Mouse (Mus musculus) kidney, embryonic 14.5 days (tissue): ENCODE results near the gene Gm10309. TPM values are rescaled to one million over a fixed set of nuclear protein-coding genes. Genes with fewer than 3 reads are reported as not detected.
A peak's percentile ranks its signal among the peaks of the same experiment; 100 is the strongest.

Experiments used
- ATAC-seq: fragments of 200-750 bp; cut with Nextera tagmentation; 2 replicates; pipeline ENCODE4 v1.8.0; 2017; ENCODE audit warnings: moderate number of reproducible peaks, mild to moderate bottlenecking, moderate TSS enrichment, moderate library complexity; ENCODE audit not compliant: low FRiP score, low TSS enrichment
- H3K27ac ChIP-seq: fragments of 300-500 bp; sonication (generic); 2 replicates; pipeline ENCODE4 v1.5.1; 2014; ENCODE audit warnings: low read depth, mild to moderate bottlenecking, low read length, moderate library complexity, mixed read lengths
- H3K27me3 ChIP-seq: fragments of 300-500 bp; sonication (generic); 2 replicates; pipeline ENCODE4 v1.6.1; 2014; ENCODE audit warnings: mild to moderate bottlenecking, low read length; ENCODE audit not compliant: control insufficient read depth, insufficient read depth
- H3K36me3 ChIP-seq: fragments of 300-500 bp; sonication (generic); 2 replicates; pipeline ENCODE4 v1.6.1; 2014; ENCODE audit warnings: low read length, mixed read lengths; ENCODE audit not compliant: control insufficient read depth, insufficient read depth
- H3K4me1 ChIP-seq: fragments of 300-500 bp; sonication (generic); 2 replicates; pipeline ENCODE4 v1.6.1; 2014; ENCODE audit warnings: low read length, mixed read lengths; ENCODE audit not compliant: control insufficient read depth, insufficient read depth
- H3K4me2 ChIP-seq: fragments of 300-500 bp; sonication (generic); replicated peaks from 2 replicates; pipeline ENCODE4 v1.6.1; 2014; ENCODE audit warnings: low read depth, mild to moderate bottlenecking, low read length
- H3K4me3 ChIP-seq: fragments of 300-500 bp; sonication (generic); 2 replicates; pipeline ENCODE4 v1.5.1; 2014; ENCODE audit warnings: mild to moderate bottlenecking, low read length
- H3K9ac ChIP-seq: fragments of 300-500 bp; sonication (generic); 2 replicates; pipeline ENCODE4 v1.6.1; 2014; ENCODE audit warnings: low read depth, mild to moderate bottlenecking, low read length, moderate library complexity
- H3K9me3 ChIP-seq: fragments of 300-500 bp; sonication (generic); 2 replicates; pipeline ENCODE4 v1.6.1; 2016; ENCODE audit warnings: low read length; ENCODE audit not compliant: control insufficient read depth
- WGBS: fragments of 180-500 bp; shearing (Covaris S2); extraction: QIAGEN DNeasy Blood & Tissue Kit; methylation state at CpG from one replicate; pipeline ENCODE4 v1.1.7; 2014; 5-methylcytosine and 5-hydroxymethylcytosine counted together
- polyA plus RNA-seq: library from polyadenylated mRNA; unstranded; fragments of >200 nt; fragmentation: Nextera tagmentation; extraction: Ambion mirVana; gene quantifications from 2 replicates; pipeline ENCODE4 v1.2.1, GENCODE M21; 2014

The Gm10309 gene
- polyA plus RNA-seq = 0.31 and 0.43 TPM in 2 replicates

GRCm38 (mm10) chr17:86505183-86505631 lies at the start of gene Gm10309:
Gene Gm10309 (minus strand): TSS chr17:86505232.
- WGBS = 91% methylated on average over 8 of the region's 8 CpGs
- Histone ChIP-seq H3K36me3 (no peaks in the 10 kb centered on the region), H3K9ac (no peak within 1 kb of the TSS), H3K4me2 (no peak within 1 kb of the TSS), H3K27me3 (no peaks in the 10 kb centered on the region), H3K27ac (no peak within 1 kb of the TSS), H3K4me3 (no peak within 1 kb of the TSS), H3K9me3 (no peaks in the 10 kb centered on the region), H3K4me1 (0 out of 2 replicates have a peak, but pooled peaks cover 12% of the 10 kb centered on the region)
- ATAC-seq = no peak

DNA sequence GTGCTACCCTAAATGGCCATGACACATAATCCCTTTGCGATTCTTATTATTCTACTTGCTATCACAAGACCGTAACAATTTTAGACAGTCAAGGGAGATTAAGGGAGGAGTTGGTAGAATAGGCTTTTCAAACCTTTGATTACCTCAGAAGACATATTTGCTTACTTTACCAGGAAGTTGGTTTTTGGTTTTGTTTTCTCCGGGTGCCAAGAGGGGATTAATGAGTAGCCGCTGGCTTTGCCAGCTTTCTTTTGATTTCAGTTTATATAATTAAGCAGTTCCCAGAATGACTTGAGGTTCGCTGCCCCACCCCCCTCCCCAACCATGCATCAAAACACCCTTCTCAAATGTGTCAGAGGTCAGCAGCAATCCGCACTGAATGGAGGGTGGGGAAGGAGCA lies 47.0 kb upstream of the Gm10309 start:
- no peak overlapping the region for H3K4me2 ChIP-seq
- no peaks in the 10 kb centered on the region for H3K36me3 ChIP-seq
- H3K9ac ChIP-seq = no peak overlapping the region
- no peaks in the 10 kb centered on the region for H3K4me1 ChIP-seq
- no peak for ATAC-seq
- H3K27me3 ChIP-seq = no peaks in the 10 kb centered on the region
- H3K27ac ChIP-seq = no peak overlapping the region
- no peak overlapping the region for H3K4me3 ChIP-seq
- H3K9me3 ChIP-seq = no peaks in the 10 kb centered on the region
- 84% methylated on average over 6 of the region's 6 CpGs for WGBS

- Histone ChIP-seq H3K36me3 (no peaks in the 10 kb centered on the region), H3K9ac (no peak overlapping the region), H3K9me3 (no peaks in the 10 kb centered on the region), H3K4me3 (no peak overlapping the region), H3K4me2 (no peak overlapping the region), H3K27me3 (no peaks in the 10 kb centered on the region), H3K4me1 (no peaks in the 10 kb centered on the region), H3K27ac (no peak overlapping the region)
- no peak for ATAC-seq
- 72% methylated on average over 10 of the region's 10 CpGs for WGBS
These were observed 46.5 kb upstream of the Gm10309 start for GRCm38 (mm10) chr17:86551561-86551960.

DNA sequence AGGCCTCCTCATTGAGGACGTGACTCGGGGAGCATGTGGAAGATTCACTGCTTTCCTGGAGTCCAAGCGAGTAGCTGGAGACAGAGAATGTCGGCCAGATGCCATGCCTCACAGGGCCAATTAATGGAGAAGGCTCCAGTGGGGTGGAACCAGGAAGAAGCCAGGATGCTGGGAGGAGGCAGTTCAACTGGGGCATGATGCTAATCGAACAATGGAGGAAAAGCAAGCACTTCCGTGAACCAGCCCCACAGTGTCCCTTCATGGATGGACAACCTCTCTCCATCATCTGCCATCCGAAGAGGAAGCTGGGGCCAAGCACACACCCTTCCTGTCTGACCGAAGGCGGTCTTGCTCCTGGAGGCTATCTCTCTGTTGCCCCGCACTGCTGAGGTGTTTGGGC lies 44.1 kb upstream of the Gm10309 start:
- Histone ChIP-seq H3K9ac (no peak overlapping the region), H3K36me3 (no peaks in the 10 kb centered on the region), H3K4me1 (no peaks in the 10 kb centered on the region), H3K27me3 (no peaks in the 10 kb centered on the region), H3K4me3 (no peak overlapping the region), H3K27ac (no peak overlapping the region), H3K9me3 (no peaks in the 10 kb centered on the region), H3K4me2 (no peak overlapping the region)
- ATAC-seq = no peak
- WGBS = 71% methylated on average over 10 of the region's 10 CpGs

- no peaks in the 10 kb centered on the region for H3K27me3 ChIP-seq
- H3K4me1 ChIP-seq = no peaks in the 10 kb centered on the region
- no peaks in the 10 kb centered on the region for H3K9me3 ChIP-seq
- H3K36me3 ChIP-seq = no peaks in the 10 kb centered on the region
- H3K4me3 ChIP-seq = no peak overlapping the region
- no peak overlapping the region for H3K27ac ChIP-seq
- WGBS = 62% methylated on average over 7 of the region's 7 CpGs
- ATAC-seq = 0 out of 2 replicates have a peak, but pooled peaks have one; percentile 20
- no peak overlapping the region for H3K9ac ChIP-seq
- H3K4me2 ChIP-seq = no peak overlapping the region
These were observed 41.5 kb upstream of the Gm10309 start for GRCm38 (mm10) chr17:86546529-86546928.

GRCm38 (mm10) chr17:86539881-86540430 lies 34.9 kb upstream of the Gm10309 start:
- ATAC-seq = no peak
- Histone ChIP-seq H3K4me3 (no peak overlapping the region), H3K9ac (no peak overlapping the region), H3K4me2 (no peak overlapping the region), H3K27me3 (no peaks in the 10 kb centered on the region), H3K36me3 (no peaks in the 10 kb centered on the region), H3K4me1 (peaks cover 6% of the 10 kb centered on the region; the same call in 1 of the 2 replicates), H3K9me3 (no peaks in the 10 kb centered on the region), H3K27ac (no peak overlapping the region)
- WGBS = 49% methylated on average over 18 of the region's 18 CpGs

DNA sequence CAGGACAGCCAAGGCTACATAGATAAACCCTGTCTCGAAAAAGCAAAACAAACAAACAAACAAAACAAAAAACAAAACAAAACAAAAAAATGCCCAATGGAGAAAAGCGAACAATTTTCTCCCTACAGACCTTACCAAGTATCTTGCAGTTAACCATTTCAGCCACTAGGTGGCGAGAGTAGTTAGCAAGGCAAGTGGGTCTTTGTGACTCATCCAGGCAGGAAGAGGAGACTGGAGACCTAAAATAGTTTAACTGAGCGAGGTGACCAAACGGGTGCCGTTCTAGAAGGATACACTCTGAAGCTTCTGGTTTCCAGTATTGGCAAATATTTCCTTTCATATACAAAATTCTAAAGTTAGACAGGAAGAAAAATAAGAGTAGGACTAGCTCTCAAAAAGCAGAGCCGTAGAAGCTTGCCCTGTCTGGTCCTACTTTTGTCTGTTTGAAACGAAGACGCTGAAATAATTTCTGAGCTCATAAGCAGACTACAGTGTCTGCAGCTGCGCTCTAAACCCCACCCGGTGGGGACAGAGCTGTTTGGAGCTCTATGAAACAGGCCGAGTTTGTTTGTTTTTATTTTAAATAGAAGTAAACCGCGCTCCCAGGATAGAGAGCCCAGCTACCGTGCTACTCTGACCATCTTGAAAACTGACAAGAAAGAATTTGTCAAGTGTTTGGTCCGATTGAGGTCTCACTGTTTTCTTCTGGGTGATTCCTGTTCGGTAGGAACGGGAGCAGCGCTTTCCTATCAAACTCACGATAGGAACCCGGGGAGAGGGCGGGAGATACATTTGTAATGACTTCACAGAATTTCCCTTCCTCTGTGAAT lies 31.0 kb upstream of the Gm10309 start:
- Histone ChIP-seq H3K9ac (no peak overlapping the region), H3K4me3 (no peak overlapping the region; the same call in 1 of the 2 replicates), H3K4me2 (peak overlapping the region; percentile 18; the same call in 1 of the 2 replicates), H3K9me3 (no peaks in the 10 kb centered on the region), H3K36me3 (no peaks in the 10 kb centered on the region), H3K4me1 (peaks cover 16% of the 10 kb centered on the region), H3K27ac (peak overlapping the region; percentile 24; the same call in 1 of the 2 replicates), H3K27me3 (no peaks in the 10 kb centered on the region)
- WGBS = 33% methylated on average over 22 of the region's 22 CpGs
- no peak for ATAC-seq

GRCm38 (mm10) chr17:86535096-86535495 lies 30.1 kb upstream of the Gm10309 start:
- no peak overlapping the region for H3K4me2 ChIP-seq
- H3K36me3 ChIP-seq = no peaks in the 10 kb centered on the region
- no peak for ATAC-seq
- no peak overlapping the region for H3K9ac ChIP-seq
- H3K4me1 ChIP-seq = peaks cover 19% of the 10 kb centered on the region
- H3K9me3 ChIP-seq = no peaks in the 10 kb centered on the region
- no peak overlapping the region for H3K4me3 ChIP-seq
- no peaks in the 10 kb centered on the region for H3K27me3 ChIP-seq
- WGBS = 72% methylated on average over 10 of the region's 10 CpGs
- H3K27ac ChIP-seq = peak overlapping the region; percentile 66

DNA sequence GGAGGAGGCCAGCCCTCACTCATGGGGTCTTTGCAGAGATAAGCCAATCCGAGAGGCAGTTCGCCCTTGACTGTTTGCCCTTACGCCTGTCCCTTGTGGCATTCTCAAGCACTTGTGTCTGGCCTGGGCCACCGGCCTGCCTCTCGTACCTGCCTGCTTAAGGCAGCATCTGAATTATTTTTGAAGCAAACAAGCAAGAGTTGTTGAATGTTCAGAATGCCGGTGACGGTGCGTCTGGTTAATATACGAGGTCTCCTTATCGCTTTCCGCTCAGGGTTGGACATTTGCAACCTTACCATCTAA lies 28.5 kb upstream of the Gm10309 start:
- no peak for ATAC-seq
- peaks cover 20% of the 10 kb centered on the region for H3K4me1 ChIP-seq

More for the DNA sequence above, 28.5 kb upstream of the Gm10309 start:
- Histone ChIP-seq H3K27me3 (no peaks in the 10 kb centered on the region), H3K4me3 (no peak overlapping the region), H3K9me3 (no peaks in the 10 kb centered on the region), H3K4me2 (no peak overlapping the region), H3K27ac (no peak overlapping the region), H3K9ac (no peak overlapping the region), H3K36me3 (no peaks in the 10 kb centered on the region)
- WGBS = 81% methylated on average over 11 of the region's 11 CpGs
